16 mouse cellular contexts compared by ENCODE assay signal in the genomic region with DNA sequence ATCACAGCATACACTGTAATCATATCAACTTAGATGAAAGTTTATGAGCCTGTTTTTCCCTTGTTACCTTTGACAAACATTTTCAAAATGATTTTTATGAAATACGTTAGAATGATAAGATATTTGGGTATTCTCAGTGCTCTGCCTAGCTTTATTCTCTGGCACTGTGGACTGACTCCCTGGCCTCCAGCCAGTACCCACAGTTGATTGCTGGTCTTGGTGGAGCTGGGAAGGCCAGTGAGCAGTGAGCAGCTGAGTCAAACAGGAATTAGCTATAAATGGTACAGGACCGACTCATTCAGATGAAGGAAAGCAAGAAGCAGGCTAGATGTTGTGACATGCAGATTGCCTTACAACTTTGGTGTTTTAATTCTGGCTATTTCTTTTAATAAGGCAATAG. TPM values are rescaled to one million over a fixed set of nuclear protein-coding genes. Genes with fewer than 3 reads are reported as not detected.
A peak's percentile ranks its signal among the peaks of the same experiment; 100 is the strongest.
DNase-seq lines count a peak whose midpoint lies in the region; ATAC-seq and TF ChIP-seq lines count a peak whose summit lies in the region.
"Had no signal": no experiment of that assay in that cellular context is flagged by ENCODE, and none has a peak within 500 bp of the region (broad histone marks: within the 10 kb centered on the region; RNA-seq: fewer than 3 reads in every experiment).

No protein-coding gene starts in this region.

- no peak overlapping the region for H3K9ac ChIP-seq in liver, adult 2 months (ENCODE audit: low read depth, low read length)
- no peak overlapping the region for H3K9ac ChIP-seq in liver, embryonic 11.5 days (ENCODE audit: low read depth, low read length)
- H3K9ac ChIP-seq: liver, embryonic 13.5 days; midbrain, embryonic 12.5 days had no signal

- no peak for ATAC-seq in cerebellum, adult (ENCODE audit: insufficient number of reproducible peaks, low FRiP score, low TSS enrichment)
- no peak for ATAC-seq in liver, embryonic 11.5 days (replicated peaks; ENCODE audit: low FRiP score)
- ATAC-seq in megakaryocyte-erythroid progenitor cell, adult 5-6 weeks (replicated peaks; ENCODE audit: low FRiP score, low TSS enrichment, poor library complexity, severe bottlenecking) = no peak
- ATAC-seq in activated CD4-positive, CD25-positive, alpha-beta regulatory T cell, adult 4 months = no peak
- ATAC-seq: hindbrain, postnatal 0 days; lung, postnatal 0 days had no signal

- H3K36me3 ChIP-seq in liver, adult 2 months (ENCODE audit: control insufficient read depth, insufficient read depth, low read length) = peaks cover 35% of the 10 kb centered on the region
- peaks cover 22% of the 10 kb centered on the region for H3K36me3 ChIP-seq in liver, embryonic 11.5 days (ENCODE audit: control insufficient read depth, insufficient read depth, low read length)

- H3K9me3 ChIP-seq in liver, embryonic 11.5 days (ENCODE audit: control insufficient read depth, low read length) = no peaks in the 10 kb centered on the region
- H3K9me3 ChIP-seq: embryonic facial prominence, embryonic 10.5 days; liver, embryonic 13.5 days; midbrain, embryonic 12.5 days had no signal

- no peak for TF ChIP-seq CTCF in liver, adult 2 months (IDR thresholded peaks at IDR 0.05; ENCODE audit: low read depth, low read length)

- WGBS in liver, adult 2 months = 46% methylated on average over 2 of the region's 2 CpGs
- WGBS in liver, embryonic 11.5 days = 87% methylated on average over 2 of the region's 2 CpGs

- H3K4me2 ChIP-seq in liver, embryonic 11.5 days = no peak overlapping the region
- H3K4me2 ChIP-seq: liver, embryonic 13.5 days; midbrain, embryonic 12.5 days had no signal

- no peaks in the 10 kb centered on the region for H3K27me3 ChIP-seq in liver, adult 2 months (ENCODE audit: control insufficient read depth, insufficient read depth, low read length)
- no peaks in the 10 kb centered on the region for H3K27me3 ChIP-seq in liver, embryonic 11.5 days (replicated peaks; ENCODE audit: control insufficient read depth, insufficient read depth, low read length)
- H3K27me3 ChIP-seq: liver, embryonic 13.5 days; midbrain, embryonic 12.5 days had no signal

- no peak overlapping the region for H3K27ac ChIP-seq in liver, adult 2 months (replicated peaks; ENCODE audit: insufficient read depth, low read depth, low read length)
- no peak overlapping the region for H3K27ac ChIP-seq in liver, embryonic 11.5 days (ENCODE audit: low read depth, low read length)
- H3K27ac ChIP-seq: embryonic facial prominence, embryonic 10.5 days; hindbrain, postnatal 0 days; layer of hippocampus, adult 2 months; liver, embryonic 13.5 days; midbrain, embryonic 12.5 days had no signal

- no peak overlapping the region for H3K4me3 ChIP-seq in liver, adult 2 months (ENCODE audit: insufficient read depth, low read depth, low read length)
- no peak overlapping the region for H3K4me3 ChIP-seq in liver, embryonic 11.5 days (ENCODE audit: low read depth, low read length)
- H3K4me3 ChIP-seq: embryonic facial prominence, embryonic 10.5 days; layer of hippocampus, adult 2 months; liver, embryonic 13.5 days; midbrain, embryonic 12.5 days had no signal

- H3K4me1 ChIP-seq in liver, adult 2 months (ENCODE audit: control insufficient read depth, insufficient read depth, low read length) = peaks cover 12% of the 10 kb centered on the region; the same call in 1 of the 2 replicates
- peaks cover 6% of the 10 kb centered on the region; the same call in 1 of the 2 replicates for H3K4me1 ChIP-seq in liver, embryonic 11.5 days (replicated peaks; ENCODE audit: control insufficient read depth, insufficient read depth, low read length)

- DNase-seq in cerebellum, adult 11-12 months = peak; percentile 23
- DNase-seq in liver, adult 2 months (ENCODE audit: extremely low read depth, low read depth, low spot score) = peak; percentile 53
- DNase-seq in liver, embryonic 11.5 days (ENCODE audit: low spot score) = no peak
- peak; percentile 72 to 74 for DNase-seq in adrenal gland, postnatal 36 days
- no peak for DNase-seq in thymus, postnatal 14 days
- DNase-seq: liver, embryonic 13.5 days; right cerebral cortex, postnatal 4 days; thymus, adult 2 months had no signal

- TF ChIP-seq POLR2A in liver, adult 2 months (IDR thresholded peaks at IDR 0.05; ENCODE audit: extremely low read depth, insufficient read depth, low read length) = no peak

- H3K79me2 ChIP-seq in liver, adult 2 months (ENCODE audit: control insufficient read depth, insufficient read depth, low read length) = peaks cover 5% of the 10 kb centered on the region; the same call in 1 of the 2 replicates

RNA-seq across cellular contexts. Expression of gene Fam8a1, which starts 5.3 kb away (rescaled TPM):
- total RNA-seq in liver, adult 2 months (2014; rRNA removed) = 38.7 and 39.3 TPM in 2 replicates
- polyA plus RNA-seq in liver, adult 2 months (2012; rRNA removed) = 16.5 and 19.2 TPM in 2 replicates
- 5.0 and 5.6 TPM in 2 replicates for polyA plus RNA-seq in liver, embryonic 11.5 days (2014; fragmentation: Nextera tagmentation; extraction: Ambion mirVana)
- 10 to 100 TPM; 52.5 to 56.8 TPM for total RNA-seq in adrenal gland, postnatal 36 days (2021)
- 12.1 and 14.3 TPM in 2 replicates for total RNA-seq in megakaryocyte-erythroid progenitor cell, adult 5-6 weeks (2014; fragmentation: Nextera tagmentation)
- total RNA-seq in megakaryocyte-erythroid progenitor cell, adult 5-6 weeks (2017) = 9.4 and 11.6 TPM in 2 replicates
- 1 to 10 TPM; 4.8 to 6.4 TPM for polyA plus RNA-seq in activated CD4-positive, CD25-positive, alpha-beta regulatory T cell, adult 4 months (2017; shearing (Covaris generic))

RNA-seq across cellular contexts. Expression of gene Nup153, which starts 53.1 kb away (rescaled TPM):
- total RNA-seq in liver, adult 2 months (2014; rRNA removed) = 25.6 and 28.8 TPM in 2 replicates
- 13.8 and 25.0 TPM in 2 replicates for polyA plus RNA-seq in liver, adult 2 months (2012; rRNA removed)
- polyA plus RNA-seq in liver, embryonic 11.5 days (2014; fragmentation: Nextera tagmentation; extraction: Ambion mirVana) = 41.6 and 42.1 TPM in 2 replicates
- 10 to 100 TPM; 59.9 to 68.3 TPM for total RNA-seq in adrenal gland, postnatal 36 days (2021)
- 104 and 186 TPM in 2 replicates for total RNA-seq in megakaryocyte-erythroid progenitor cell, adult 5-6 weeks (2014; fragmentation: Nextera tagmentation)
- total RNA-seq in megakaryocyte-erythroid progenitor cell, adult 5-6 weeks (2017) = 124 and 130 TPM in 2 replicates
- polyA plus RNA-seq in activated CD4-positive, CD25-positive, alpha-beta regulatory T cell, adult 4 months (2017; shearing (Covaris generic)) = 10 to 100 TPM; 49.3 to 55.8 TPM

Comparison
In these comparisons a context has a peak if more than half of its experiments do, and no peak if none do; other contexts are left out.
1. DNase-seq: peak in cerebellum, adult 11-12 months (single experiment), liver, adult 2 months (single experiment) and adrenal gland, postnatal 36 days (2 of 2); none in liver, embryonic 11.5 days (single experiment) and thymus, postnatal 14 days (single experiment).